Mouse (Mus musculus): Measurements from ENCODE around the gene Psd.

GRCm38 (mm10) chr19:46326756-46327305 lies at the start of gene Psd:
- TF ChIP-seq CTCF (IDR thresholded peaks at IDR 0.05; ENCODE audit: extremely low read depth, insufficient read depth, low read length) (no peak), POLR2A (IDR thresholded peaks at IDR 0.05; ENCODE audit: extremely low read depth, insufficient read depth, low read length) (no peak; the same call in none of the 2 replicates)
